Mouse (Mus musculus): ENCODE measurements around the gene Eif1ad. TPM values are rescaled to one million over a fixed set of nuclear protein-coding genes. Genes with fewer than 3 reads are reported as not detected.

Gene Eif1ad
- polyA plus RNA-seq, 1 experiment from 2014 or later: 58.4 TPM

DNA sequence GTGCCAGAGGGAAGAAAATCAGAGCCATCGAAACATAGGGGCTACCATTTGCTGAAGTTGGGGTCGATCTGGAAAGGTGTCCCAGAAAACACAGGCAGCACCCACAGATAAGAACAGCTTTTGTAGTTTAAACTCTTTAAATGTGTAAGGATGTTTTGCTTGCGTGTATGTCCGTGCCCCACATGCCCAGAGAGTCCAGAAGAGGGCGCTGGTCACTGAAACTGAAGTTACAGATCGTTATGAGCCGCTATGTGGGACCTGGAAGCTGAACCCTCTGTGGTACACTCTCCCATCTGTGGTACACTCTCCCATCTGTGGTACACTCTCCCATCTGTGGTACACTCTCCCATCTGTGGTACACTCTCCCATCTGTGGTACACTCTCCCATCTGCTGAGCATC lies 40.6 kb downstream of the Eif1ad start:
- 20% methylated on average over 7 of the region's 7 CpGs for WGBS
- H3K36me3 ChIP-seq: peaks cover 9% of the 10 kb centered on the region; the same call in 1 of the 2 replicates

DNA sequence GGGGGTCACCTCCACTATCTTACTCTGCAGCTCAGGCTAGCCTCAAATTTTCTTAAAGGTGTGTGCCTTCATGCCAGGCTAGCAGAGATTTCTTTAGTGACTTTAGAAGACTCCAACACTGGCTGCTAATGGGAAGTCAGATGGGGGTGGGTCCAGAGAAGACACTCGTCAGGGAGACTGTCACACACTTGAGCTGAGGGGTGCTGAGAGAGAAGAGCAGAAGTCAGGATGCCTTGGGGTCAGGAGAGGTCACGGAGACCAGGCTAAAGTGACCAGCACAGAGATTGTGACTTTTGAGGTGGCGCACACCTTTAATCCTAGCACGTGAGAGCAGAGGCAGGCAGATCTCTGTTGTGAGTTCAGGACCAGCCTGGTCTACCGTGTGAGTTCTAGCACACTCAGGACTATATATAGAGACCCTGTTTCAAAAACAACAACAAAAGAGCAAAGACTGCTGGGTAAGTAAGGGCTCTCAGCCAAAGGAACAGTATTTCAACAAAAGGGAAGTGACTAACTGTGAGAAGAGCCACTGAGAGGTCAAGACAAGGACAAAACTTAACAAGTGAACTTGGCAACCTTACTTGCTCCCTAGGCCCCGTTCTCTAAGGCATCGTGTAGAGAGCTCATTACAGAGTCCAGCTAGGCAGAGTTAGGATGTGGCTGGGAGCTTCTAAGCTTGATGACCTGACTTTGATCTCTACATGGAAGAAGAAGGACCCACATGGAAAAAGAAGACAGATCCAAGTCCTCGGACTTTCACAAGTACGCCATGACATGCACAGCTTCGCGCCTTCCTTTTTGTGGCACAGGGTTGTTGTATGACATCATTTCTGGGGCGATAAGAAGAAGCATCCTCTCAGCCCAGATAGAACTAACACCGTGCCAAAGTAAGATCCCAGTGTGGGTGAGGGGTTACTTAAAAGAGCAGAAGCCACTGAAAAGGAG lies 41.8 kb downstream of the Eif1ad start:
- no peak for ATAC-seq (replicated peaks; ENCODE audit: low FRiP score)
- no peaks in the 10 kb centered on the region for H3K27me3 ChIP-seq
- peak overlapping the region; percentile 66 for H3K4me2 ChIP-seq
- H3K9me3 ChIP-seq (replicated peaks): no peaks in the 10 kb centered on the region
- WGBS: 85% methylated on average over 13 of the region's 13 CpGs
- H3K4me1 ChIP-seq: peaks cover 16% of the 10 kb centered on the region
- H3K4me3 ChIP-seq (replicated peaks): no peak overlapping the region
- H3K9ac ChIP-seq: no peak overlapping the region
- peaks cover 9% of the 10 kb centered on the region; the same call in 1 of the 2 replicates for H3K36me3 ChIP-seq
- H3K27ac ChIP-seq: 0 out of 2 replicates have a peak overlapping the region, but pooled peaks have one; percentile 25

More for the DNA sequence above, 40.6 kb downstream of the Eif1ad start:
- Histone ChIP-seq H3K27me3 (no peaks in the 10 kb centered on the region), H3K4me1 (peaks cover 16% of the 10 kb centered on the region), H3K4me3 (replicated peaks) (peak overlapping the region; percentile 55), H3K4me2 (peak overlapping the region; percentile 66), H3K27ac (peak overlapping the region; percentile 93), H3K9me3 (replicated peaks) (no peaks in the 10 kb centered on the region), H3K9ac (peak overlapping the region; percentile 56)
- peak; percentile 73 for ATAC-seq (replicated peaks; ENCODE audit: low FRiP score)

DNA sequence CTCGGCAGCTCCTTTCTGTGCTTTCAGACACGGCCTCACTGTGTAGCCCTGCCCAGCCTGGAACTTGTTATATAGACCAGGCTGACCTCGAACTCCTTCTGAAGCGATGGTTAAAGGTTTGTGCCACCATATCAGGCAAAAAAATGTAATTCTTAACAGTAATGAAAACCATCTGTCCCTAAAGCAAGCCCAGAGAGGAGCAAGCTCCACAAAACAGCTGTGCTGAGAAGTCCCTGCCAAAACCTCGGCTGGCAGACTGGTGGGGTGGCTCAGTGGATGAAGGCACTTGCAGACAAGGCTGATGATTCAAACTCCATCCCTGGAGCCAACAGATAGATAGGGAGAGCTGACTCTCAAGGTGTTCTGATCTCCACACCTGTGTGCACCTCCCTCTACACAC lies 42.5 kb downstream of the Eif1ad start:
- Histone ChIP-seq H3K27me3 (no peaks in the 10 kb centered on the region), H3K4me1 (peaks cover 16% of the 10 kb centered on the region), H3K9me3 (replicated peaks) (no peaks in the 10 kb centered on the region), H3K4me3 (replicated peaks) (no peak overlapping the region), H3K36me3 (peaks cover 9% of the 10 kb centered on the region; the same call in 1 of the 2 replicates), H3K9ac (no peak overlapping the region), H3K4me2 (no peak overlapping the region), H3K27ac (no peak overlapping the region)
- ATAC-seq (replicated peaks; ENCODE audit: low FRiP score): no peak
- 69% methylated on average over 5 of the region's 5 CpGs for WGBS

DNA sequence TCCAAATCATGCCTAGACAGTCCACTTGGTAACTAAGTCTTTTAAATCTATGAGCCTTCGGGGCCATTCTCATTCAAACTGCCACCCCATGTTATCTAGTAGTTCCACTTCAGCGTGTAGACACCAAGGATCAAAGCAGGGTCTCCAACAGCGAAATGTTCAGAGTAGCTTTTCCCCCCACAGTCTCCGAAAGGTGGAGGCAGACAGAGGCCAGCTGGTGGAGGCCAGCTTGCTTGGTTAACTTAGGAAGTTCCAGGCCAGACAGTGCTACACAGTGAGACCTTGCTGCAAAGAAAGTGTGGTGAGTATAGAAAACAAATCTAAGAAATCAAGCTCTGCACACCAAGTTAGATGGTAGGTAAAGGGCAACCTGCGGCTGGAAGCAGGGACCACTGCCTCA lies 44.1 kb downstream of the Eif1ad start:
- no peaks in the 10 kb centered on the region for H3K9me3 ChIP-seq (replicated peaks)
- ATAC-seq (replicated peaks; ENCODE audit: low FRiP score): no peak

DNA sequence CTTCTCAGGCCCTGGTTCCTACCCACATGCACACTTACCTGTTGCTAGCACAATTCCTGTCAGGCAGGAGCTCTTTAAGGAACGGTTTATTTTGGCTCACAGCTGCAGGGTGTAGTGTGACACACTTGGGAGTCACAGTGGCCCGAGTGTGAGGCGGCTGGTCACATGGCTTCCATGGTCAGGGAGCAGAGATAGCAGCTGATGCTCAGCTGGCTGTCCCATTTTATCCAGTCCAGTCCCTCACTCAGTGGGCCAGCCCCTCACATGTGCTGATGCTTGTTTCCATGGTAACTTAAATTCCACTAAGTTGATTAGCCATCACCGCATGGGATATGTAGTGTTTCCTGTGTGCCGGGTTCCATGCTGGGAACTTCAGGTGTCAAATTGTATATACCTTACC lies 45.4 kb downstream of the Eif1ad start:
- no peak overlapping the region for H3K4me3 ChIP-seq (replicated peaks)
- no peaks in the 10 kb centered on the region for H3K9me3 ChIP-seq (replicated peaks)
- H3K9ac ChIP-seq: no peak overlapping the region
- no peak for ATAC-seq (replicated peaks; ENCODE audit: low FRiP score)
- peaks cover 9% of the 10 kb centered on the region; the same call in 1 of the 2 replicates for H3K36me3 ChIP-seq
- no peaks in the 10 kb centered on the region for H3K27me3 ChIP-seq
- H3K4me1 ChIP-seq: peaks cover 12% of the 10 kb centered on the region
- no peak overlapping the region for H3K4me2 ChIP-seq
- WGBS: 54% methylated on average over 5 of the region's 5 CpGs
- no peak overlapping the region for H3K27ac ChIP-seq

More for the DNA sequence above, 44.1 kb downstream of the Eif1ad start:
- WGBS: 83% methylated on average over 5 of the region's 5 CpGs
- Histone ChIP-seq H3K4me1 (peaks cover 16% of the 10 kb centered on the region), H3K9ac (no peak overlapping the region), H3K4me3 (replicated peaks) (no peak overlapping the region), H3K27ac (no peak overlapping the region), H3K27me3 (no peaks in the 10 kb centered on the region), H3K36me3 (peaks cover 9% of the 10 kb centered on the region; the same call in 1 of the 2 replicates), H3K4me2 (no peak overlapping the region)

DNA sequence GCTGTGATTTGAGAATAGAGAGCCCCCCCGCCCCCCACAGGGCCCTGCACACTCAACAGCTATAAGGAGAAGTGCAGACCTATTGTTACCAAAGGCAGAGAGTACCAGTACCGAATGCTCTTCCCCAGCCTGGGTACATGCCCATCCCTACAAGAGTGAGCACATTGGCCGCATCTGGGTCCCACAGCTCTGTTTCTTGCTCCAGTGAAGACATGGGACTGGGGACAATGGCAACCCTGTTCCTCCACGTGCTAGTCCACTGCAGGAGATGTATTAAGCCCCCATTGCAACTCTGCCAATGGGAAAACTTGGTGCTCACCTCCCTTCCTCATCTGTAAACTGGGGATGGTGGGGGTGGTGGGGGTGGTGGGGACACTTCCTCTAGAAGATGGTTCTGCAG lies 47.3 kb downstream of the Eif1ad start:
- Histone ChIP-seq H3K4me1 (0 out of 2 replicates have a peak, but pooled peaks cover 2% of the 10 kb centered on the region), H3K9ac (no peak overlapping the region), H3K36me3 (peaks cover 18% of the 10 kb centered on the region), H3K9me3 (replicated peaks) (no peaks in the 10 kb centered on the region), H3K4me3 (replicated peaks) (no peak overlapping the region), H3K27ac (no peak overlapping the region), H3K4me2 (no peak overlapping the region), H3K27me3 (no peaks in the 10 kb centered on the region)
- WGBS: 77% methylated on average over 4 of the region's 4 CpGs
- no peak for ATAC-seq (replicated peaks; ENCODE audit: low FRiP score)

DNA sequence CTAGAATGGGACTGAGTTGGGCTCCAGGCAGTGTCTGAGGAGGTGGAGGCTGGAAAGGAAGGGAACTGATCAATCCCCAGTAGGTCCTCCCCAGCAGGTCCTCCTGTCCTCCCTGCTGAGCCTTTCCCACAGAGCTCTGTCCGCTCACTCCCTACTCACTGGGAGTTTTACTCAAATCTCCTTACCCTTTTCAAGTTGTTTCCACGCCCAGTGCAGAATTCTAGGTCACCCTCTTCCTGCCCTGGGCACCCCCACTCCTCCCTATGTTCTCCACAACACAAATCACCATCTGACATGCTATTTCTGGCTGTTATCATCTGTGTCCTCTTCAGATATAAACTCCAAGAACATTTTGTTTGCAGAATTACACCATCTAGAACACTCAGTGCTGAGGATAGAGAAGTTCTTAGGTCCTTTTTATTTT lies 48.0 kb downstream of the Eif1ad start:
- Histone ChIP-seq H3K9me3 (replicated peaks) (no peaks in the 10 kb centered on the region), H3K27ac (no peak overlapping the region), H3K4me2 (no peak overlapping the region), H3K9ac (no peak overlapping the region), H3K27me3 (no peaks in the 10 kb centered on the region), H3K4me3 (replicated peaks) (no peak overlapping the region), H3K4me1 (no peaks in the 10 kb centered on the region), H3K36me3 (peaks cover 19% of the 10 kb centered on the region)
- ATAC-seq (replicated peaks; ENCODE audit: low FRiP score): no peak
- WGBS: 72% methylated on average over 2 of the region's 2 CpGs

DNA sequence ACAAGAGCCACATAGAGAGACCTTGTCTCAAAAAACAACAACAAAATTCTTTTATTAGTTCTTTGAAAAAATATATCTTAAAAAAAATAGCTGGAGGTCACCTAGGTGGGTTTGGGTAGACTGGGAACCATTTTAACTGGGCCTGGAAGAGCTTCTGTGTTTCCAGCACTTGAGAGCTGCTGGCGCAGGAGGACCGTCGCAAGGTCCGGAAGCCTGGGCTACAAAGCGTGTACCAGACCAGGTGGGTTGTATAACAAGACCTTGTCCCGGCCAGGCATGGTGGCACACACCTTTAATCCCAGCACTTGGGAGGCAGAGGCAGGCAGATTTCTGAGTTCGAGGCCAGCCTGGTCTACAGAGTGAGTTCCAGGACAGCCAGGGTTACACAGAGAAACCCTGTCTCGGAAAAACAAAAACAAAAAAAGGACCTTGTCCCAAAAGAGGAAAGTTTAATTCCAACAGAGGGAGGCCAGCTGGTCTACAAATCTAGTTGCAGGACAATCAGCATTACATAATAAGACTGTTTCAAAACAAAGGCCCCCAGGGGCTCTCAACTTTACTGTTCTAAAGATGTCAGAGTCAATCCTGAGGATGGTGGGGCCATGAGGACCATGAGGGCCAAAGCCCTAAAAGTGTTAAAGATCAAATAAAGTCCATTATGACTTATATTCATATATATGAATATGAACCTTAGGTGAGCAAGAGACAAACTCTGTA lies 52.4 kb downstream of the Eif1ad start:
- Histone ChIP-seq H3K9me3 (replicated peaks) (no peaks in the 10 kb centered on the region), H3K4me2 (no peak overlapping the region), H3K36me3 (peaks cover 53% of the 10 kb centered on the region), H3K27me3 (no peaks in the 10 kb centered on the region), H3K27ac (no peak overlapping the region), H3K4me3 (replicated peaks) (no peak overlapping the region), H3K4me1 (peaks cover 12% of the 10 kb centered on the region), H3K9ac (no peak overlapping the region)
- 89% methylated on average over 8 of the region's 8 CpGs for WGBS
- ATAC-seq (replicated peaks; ENCODE audit: low FRiP score): no peak

DNA sequence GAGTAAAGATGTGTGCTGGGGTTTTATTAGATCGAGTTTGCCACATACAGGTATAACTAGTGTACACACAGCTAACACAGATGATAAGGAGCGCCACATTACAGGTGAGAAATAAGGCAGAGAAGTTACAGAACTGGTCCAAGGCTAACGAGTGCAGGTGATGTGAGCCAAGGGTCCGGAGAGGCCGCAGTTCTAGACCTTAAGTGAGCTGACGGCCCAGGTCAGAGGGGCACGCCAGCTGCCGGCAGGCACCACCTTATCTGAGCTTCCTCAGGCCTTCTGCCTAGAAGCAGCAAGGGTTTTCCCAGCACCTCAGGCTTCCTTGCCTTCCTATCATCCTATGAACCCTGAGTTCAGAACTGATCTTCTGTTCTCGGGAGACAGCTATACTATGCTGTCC lies 53.1 kb downstream of the Eif1ad start:
- Histone ChIP-seq H3K9me3 (replicated peaks) (no peaks in the 10 kb centered on the region), H3K4me3 (replicated peaks) (no peak overlapping the region), H3K36me3 (peaks cover 53% of the 10 kb centered on the region), H3K4me1 (peaks cover 15% of the 10 kb centered on the region), H3K4me2 (no peak overlapping the region), H3K9ac (no peak overlapping the region), H3K27me3 (no peaks in the 10 kb centered on the region), H3K27ac (no peak overlapping the region)
- 90% methylated on average over 9 of the region's 9 CpGs for WGBS
- ATAC-seq (replicated peaks; ENCODE audit: low FRiP score): no peak

DNA sequence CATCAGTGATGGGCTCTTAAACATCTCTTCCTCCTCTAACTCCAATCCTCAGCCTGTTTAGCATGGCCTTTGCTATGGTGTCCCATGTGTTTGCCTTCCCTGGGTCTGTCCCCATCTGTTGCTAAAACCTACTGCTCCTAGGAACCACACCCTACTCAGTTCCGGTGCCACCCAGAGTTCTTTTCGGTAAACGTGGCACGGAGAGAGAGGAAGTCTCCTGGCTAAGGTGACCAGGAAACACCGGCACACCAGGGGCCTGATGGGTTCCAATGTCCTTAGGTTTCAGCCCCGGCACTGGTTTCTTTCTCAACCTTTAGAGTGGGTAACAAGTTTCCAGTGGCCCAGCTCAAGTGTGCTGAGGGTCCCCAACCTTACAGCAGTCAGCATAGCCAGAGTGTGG lies 54.0 kb downstream of the Eif1ad start:
- Histone ChIP-seq H3K27me3 (no peaks in the 10 kb centered on the region), H3K9ac (no peak overlapping the region), H3K27ac (no peak overlapping the region), H3K4me2 (no peak overlapping the region), H3K4me3 (replicated peaks) (no peak overlapping the region), H3K36me3 (peaks cover 53% of the 10 kb centered on the region), H3K4me1 (peaks cover 15% of the 10 kb centered on the region), H3K9me3 (replicated peaks) (no peaks in the 10 kb centered on the region)
- ATAC-seq (replicated peaks; ENCODE audit: low FRiP score): no peak
- WGBS: 93% methylated on average over 6 of the region's 6 CpGs

Data from kidney, embryonic 15.5 days (tissue).